Mouse (Mus musculus): ENCODE results near the gene Rasa3. TPM values are rescaled to one million over a fixed set of nuclear protein-coding genes. Genes with fewer than 3 reads are reported as not detected.

Gene Rasa3
- 280 TPM for polyA plus RNA-seq (2017; shearing (Covaris generic))

DNA sequence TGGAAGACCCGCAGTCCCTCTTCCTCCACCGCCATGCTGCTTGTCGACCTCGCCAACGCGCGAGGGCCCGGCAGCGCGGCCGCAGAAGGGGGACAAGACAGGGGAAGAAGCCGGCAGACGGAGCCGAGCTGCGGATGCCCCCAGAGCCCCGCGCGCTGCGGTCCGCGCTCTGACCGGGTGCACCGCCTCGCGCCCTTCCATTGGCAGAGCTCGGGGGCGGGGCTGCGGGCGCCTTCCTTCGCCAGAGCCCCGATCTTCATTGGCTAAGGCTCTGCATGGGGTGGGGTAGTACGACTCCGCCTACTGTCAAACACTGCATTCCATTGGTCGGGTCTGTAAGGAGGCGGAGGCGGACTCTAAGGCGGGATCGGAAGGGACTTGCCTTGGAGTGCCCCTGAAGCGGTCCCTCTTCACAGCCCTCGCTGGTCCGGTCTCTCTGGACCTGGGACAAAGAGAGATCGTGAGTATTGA is at the start of gene Rasa3:
Gene Rasa3 (minus strand): TSS at position 191 of the 471 bp plus-strand sequence.

DNA sequence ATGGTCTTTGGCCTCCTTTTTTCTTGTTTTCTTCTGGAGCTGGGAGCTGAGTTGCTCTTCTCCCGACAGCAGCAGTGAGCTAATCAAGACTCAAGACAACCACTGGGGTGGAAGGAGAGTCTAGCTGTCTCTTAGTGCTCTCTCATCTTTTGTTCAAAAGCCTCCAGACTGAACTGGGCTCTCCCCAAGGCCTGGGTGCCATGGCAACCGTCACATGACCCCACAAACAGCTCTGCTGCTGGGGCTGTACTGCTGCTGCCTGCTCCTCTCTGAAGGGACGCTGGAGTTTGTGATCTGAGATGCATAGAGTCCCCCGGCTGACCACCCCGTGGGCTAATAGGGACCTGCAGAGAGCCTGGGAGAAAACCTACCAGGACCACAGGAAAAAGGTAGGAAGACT is 28.3 kb upstream of the Rasa3 start, which contains the start of gene Cfap97d2:
Gene Cfap97d2 (plus strand): TSS at position 222 of the 400 bp plus-strand sequence.

DNA sequence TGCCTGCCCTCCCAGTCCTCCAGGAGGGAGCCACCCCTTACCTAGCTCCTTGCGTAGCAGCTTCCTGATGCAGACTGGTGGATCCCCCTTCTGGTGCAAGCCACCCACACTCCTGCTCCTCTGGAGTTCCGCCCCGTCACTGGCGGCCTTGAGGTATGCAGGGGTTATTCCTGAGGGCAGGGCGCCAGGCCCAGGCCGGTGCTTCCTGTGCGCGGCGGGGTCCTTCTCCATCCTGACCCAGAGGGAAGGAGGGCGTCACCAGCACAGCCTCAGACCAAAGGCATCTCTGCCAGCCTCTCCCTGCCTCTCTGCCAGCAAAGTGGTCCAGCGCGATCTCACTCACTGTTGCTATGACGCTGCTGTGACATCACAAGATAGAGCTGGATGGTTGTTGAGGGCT is 115.3 kb downstream of the Rasa3 start, which contains the start of gene 1700029H14Rik:
Gene 1700029H14Rik (minus strand): TSS at position 344 of the 400 bp plus-strand sequence.

Other genes with a start within 250 kb of the Rasa3 start
- not detected for gene Tmem255b, start 242.4 kb downstream of the Rasa3 start, polyA plus RNA-seq (2017; shearing (Covaris generic))
- gene Gas6, start 183.1 kb downstream of the Rasa3 start, polyA plus RNA-seq (2017; shearing (Covaris generic)) = not detected
- gene 1700029H14Rik, start 115.1 kb downstream of the Rasa3 start, polyA plus RNA-seq (2017; shearing (Covaris generic)) = not detected
- gene Cfap97d2, start 28.3 kb upstream of the Rasa3 start, polyA plus RNA-seq (2017; shearing (Covaris generic)) = not detected
- 47.1 TPM for gene Cdc16, start 80.1 kb upstream of the Rasa3 start, polyA plus RNA-seq (2017; shearing (Covaris generic))
- 50.1 TPM for gene Upf3a, start 108.0 kb upstream of the Rasa3 start, polyA plus RNA-seq (2017; shearing (Covaris generic))
- not detected for gene AF366264, start 160.8 kb upstream of the Rasa3 start, polyA plus RNA-seq (2017; shearing (Covaris generic))
- 25.9 TPM for gene Champ1, start 192.0 kb upstream of the Rasa3 start, polyA plus RNA-seq (2017; shearing (Covaris generic))
- gene Coprs, start 212.7 kb upstream of the Rasa3 start, polyA plus RNA-seq (2017; shearing (Covaris generic)) = not detected

All from naive thymus-derived CD4-positive, alpha-beta T cell, adult 5 months (primary cell).